Mouse (Mus musculus) bone marrow, adult 2 months (tissue): ENCODE results near the gene Zfp870.

Experiments used
- CTCF ChIP-seq: fragments of 200-500 bp; IDR thresholded peaks from 2 replicates; pipeline ENCODE4 v1.5.1; 2011; ENCODE audit warnings: low read length, control low read depth; ENCODE audit not compliant: control insufficient read depth, insufficient read depth
- POLR2A ChIP-seq: fragments of 200-500 bp; IDR thresholded peaks from 2 replicates; pipeline ENCODE4 v1.6.1; 2011; ENCODE audit warnings: low read depth, mild to moderate bottlenecking, control low read depth, low read length, borderline replicate concordance; ENCODE audit not compliant: control insufficient read depth

- TF ChIP-seq CTCF (peak; percentile 77), POLR2A (no peak)
These were observed 13.8 kb upstream of the Zfp870 start for GRCm38 (mm10) chr17:32905239-32905638.
